Mouse (Mus musculus) heart, adult 8-10 months (tissue): ENCODE results near the gene Poc1b. TPM values are rescaled to one million over a fixed set of nuclear protein-coding genes. Genes with fewer than 3 reads are reported as not detected.
"Not testable (repeated sequence)": the region's sequence is repeated elsewhere in the genome, so short reads cannot be mapped to it uniquely, and the experiment has no call there.

Experiments used
- DNase-seq: peaks from one replicate; pipeline ENCODE4 v3.0.0; 2022; ENCODE audit warnings: low spot score
- total RNA-seq, 4 experiments: library from RNA; stranded (reverse); gene quantifications; 2 replicates each; pipeline ENCODE4 v1.2.4; 2022

Poc1b gene
- total RNA-seq, 4 experiments from 2014 or later: 5.8 to 8.1 (median 7.2) TPM

DNA sequence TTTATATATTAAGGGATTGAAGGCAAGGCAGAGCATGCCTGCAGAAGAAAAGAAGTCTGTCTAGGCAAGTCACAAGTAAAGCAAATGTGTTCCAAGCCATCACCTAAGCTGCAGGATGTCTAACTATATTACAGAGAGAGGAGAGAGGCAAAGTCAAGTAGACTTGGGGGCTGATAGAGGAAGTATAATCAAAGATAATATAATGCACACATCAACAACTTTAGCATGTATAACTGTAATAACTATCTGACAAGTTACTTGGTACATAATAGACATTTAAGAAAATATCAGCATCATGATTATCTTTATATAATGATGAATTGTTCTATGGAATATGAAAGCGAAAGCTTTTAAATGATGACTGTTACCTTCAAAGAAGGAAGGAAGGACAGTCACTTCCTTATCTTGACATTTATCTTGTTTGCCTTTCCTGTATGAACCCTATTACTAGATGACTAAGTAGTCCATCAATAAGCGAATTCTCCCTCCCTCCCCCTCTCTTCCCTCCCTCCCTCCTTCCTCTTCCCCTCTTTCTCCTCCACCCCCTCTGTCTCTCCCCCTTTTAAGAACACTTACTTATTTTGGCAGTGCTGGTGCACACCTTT is 87.7 kb downstream of the Poc1b start:
- DNase-seq: no peak

- DNase-seq: no peak
Observed at GRCm38 (mm10) chr10:99196556-99196955, 89.7 kb downstream of the Poc1b start.

GRCm38 (mm10) chr10:99197125-99197524 is 90.3 kb downstream of the Poc1b start:
- DNase-seq: no peak

- DNase-seq: no peak
Observed at GRCm38 (mm10) chr10:99197607-99198305, 90.9 kb downstream of the Poc1b start.

DNA sequence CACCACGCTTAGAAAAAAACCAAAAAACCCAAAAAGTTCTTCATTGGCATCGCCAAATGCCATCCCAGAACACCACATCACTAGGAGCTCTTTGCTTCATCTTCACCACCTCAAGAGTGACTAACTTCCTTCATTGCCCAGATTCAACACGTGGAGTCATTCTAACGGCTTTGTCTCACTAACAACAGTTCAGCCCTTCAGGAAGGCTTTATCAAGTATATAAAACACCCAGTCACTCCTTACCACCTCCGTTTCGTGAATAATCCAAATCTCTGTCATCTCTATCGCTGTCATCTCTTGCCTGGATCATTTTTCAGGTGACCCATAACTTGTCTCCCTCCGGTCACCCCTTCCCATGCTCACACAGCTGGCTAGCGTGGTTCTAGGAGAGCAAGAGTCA is 92.1 kb downstream of the Poc1b start:
- DNase-seq: no peak

DNA sequence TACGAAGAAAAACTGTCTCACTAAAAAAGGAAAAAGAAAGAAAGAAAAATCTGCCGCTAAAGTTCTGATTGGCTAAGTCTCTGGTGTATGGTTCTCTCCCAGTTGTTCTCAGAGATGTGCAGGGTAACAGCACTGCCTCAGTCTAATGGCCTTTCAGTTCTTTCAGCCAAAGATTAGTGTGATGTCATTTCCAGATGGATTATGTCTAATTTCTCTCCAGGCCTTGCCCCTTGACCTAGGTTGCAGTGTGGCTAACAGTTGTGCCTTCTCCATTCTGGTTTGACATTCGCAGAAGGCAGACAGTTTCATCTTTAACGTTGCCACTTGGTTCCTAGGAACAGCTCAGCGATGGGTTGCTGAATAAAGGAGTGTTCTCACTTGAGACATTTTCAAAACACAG is 94.1 kb downstream of the Poc1b start:
- peak; percentile 51 for DNase-seq

- DNase-seq: peak; percentile 60
Observed at GRCm38 (mm10) chr10:99201786-99202185, 95.0 kb downstream of the Poc1b start.

DNA sequence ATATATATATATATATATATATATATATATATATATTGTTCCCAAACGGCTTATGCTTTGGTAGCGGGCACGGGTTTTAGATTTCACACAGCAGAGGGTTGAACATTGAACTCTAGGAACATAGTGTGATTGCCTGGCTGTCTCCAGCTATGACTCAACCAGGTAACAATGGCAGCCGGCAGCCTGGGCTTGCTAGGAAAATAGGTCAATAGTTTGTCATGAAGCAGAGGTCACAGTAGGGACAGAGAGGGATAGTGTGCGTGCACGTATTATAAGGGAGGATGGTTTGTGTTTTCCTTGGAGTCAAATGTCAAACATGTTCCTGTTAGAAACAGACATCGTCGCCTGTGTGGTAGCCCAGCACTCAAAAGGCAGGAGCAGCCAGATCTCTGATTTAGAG is 95.5 kb downstream of the Poc1b start:
- DNase-seq: no peak

DNA sequence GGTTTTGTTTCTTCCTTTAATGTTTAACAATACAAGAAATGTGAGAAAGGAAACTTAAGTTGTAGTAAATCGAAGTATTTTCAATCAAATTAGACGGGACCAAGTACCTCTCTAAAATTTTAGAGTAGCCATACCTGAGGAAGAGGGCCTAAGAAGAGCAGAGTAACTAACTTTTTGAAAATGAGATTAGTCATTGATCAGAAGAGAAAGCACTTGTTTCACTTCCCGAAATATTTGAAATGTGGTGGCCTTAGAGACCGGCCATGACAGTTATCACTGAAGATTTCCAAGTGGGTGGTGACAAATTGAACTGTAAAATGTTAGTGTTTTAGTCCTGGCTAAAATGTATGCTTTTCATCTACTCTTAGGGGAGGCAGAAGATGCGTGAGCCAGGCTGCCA is 96.3 kb downstream of the Poc1b start:
- DNase-seq: no peak

DNA sequence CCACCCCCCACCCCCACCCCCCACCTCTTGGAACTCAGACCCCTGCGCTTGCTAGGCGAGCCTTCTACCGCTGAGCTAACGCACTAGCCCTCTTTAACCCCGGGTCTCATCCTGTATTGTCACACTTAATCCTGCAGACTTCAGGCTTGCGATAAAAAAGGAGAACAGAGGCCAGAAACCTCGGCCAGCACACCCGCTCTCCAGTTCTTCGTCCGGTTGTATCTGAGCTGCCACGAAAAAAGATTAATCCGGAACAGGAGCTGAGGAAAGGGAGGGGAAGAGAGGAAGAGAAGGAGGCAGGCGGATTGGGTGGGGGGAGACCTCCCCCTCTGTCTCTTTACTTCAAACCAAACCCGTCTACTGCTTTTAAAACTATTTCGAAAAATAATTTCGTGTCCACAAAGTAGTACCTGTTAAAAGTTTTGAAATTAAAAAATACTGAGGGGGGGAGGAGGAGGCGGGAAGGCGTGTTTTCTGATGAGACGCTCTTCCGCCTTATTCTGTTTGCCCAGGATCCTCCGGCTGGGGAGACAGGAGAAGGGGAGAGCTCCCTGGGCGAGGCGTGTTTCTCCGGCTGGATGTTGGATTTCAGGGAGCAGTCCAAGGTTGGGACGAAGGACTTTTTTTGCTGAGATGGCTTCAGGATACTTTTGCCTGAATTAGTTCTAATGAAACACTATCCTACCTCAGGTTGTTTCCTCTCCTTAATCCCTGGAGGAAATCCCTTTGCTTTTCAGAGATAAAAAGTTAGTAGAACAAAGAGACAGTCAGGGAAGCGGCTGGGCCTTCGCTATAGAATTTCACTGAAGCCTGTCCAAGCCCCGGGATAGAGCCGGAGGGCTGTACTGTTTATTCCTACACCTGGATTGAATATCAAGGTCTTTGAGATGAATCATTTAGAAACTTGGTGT is 97.0 kb downstream of the Poc1b start:
- DNase-seq: peak; percentile 51

DNA sequence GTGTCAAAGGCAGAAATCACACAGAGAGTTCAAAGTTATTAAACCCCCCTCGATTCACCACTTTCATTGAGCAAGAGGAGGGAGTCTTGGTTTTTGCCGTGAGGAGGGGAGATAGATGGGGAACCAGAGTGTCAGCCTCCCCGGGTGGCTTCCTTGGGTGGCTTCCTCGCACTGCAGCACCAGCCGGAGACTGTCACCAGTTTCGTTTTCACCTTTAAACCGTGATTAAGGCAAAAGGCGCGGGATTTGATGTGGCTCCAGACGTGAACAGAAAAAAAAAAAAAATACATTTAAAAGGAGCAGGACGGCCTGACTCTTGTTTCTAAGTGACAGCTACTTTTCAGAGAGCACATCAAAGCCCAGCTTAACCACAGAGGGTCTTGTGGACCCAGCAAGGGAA is 97.7 kb downstream of the Poc1b start:
- DNase-seq: no peak

DNA sequence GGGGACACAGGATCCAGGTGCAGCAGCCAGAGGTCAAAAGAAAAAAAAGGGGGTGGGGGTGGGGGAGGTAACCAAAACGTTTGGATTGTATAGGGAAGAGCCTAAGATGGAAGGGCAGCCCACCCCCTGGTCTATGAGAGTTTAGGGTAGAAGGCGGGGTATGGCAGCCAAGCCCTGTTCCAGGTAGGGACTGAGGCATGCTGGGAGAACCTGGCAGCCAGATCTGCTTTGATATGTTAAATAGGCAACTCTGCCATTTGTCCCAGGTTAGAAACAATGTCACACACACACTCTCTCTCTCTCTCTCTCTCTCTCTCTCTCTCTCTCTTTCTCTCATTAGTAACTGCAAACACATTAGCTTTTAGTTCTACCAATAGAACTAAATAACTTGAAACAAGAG is 100.3 kb downstream of the Poc1b start:
- DNase-seq: no peak

DNA sequence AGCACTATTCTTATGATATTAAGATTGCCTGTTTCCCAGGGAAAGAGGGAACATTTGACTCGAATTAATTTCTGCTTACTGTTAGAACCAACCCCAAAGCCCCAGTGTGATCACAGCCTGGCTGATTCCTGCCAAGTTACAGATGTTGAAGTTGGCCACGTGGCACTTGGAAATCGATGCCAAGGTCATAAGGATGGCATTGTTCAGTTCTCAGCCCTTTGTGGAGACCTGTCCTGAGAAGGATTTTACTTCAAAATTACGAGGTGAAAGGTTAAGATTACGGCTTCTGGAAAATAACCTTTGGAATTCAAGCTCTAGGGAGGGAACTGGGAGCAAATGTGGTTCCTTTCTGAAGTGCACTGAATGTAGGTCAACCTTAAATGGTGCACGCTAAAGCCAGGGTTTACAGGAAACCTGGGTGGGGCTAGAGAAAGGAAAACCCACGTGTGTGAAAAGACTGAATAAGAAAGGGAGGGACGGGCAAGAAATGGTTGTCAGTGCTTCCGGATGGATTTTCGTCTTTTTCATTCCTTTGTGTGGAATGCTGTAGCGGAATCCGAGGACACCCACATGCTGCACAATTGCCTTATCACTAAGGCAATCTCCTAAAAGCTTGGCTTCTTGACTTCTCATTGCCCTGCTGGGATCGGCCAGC is 102.4 kb downstream of the Poc1b start:
- DNase-seq: no peak

- DNase-seq: no peak
Observed at GRCm38 (mm10) chr10:99211021-99211420, 104.2 kb downstream of the Poc1b start.

GRCm38 (mm10) chr10:99211503-99212265 is 104.8 kb downstream of the Poc1b start:
- no peak for DNase-seq

- DNase-seq: peak; percentile 63
Observed at GRCm38 (mm10) chr10:99214421-99215299, 107.8 kb downstream of the Poc1b start.

GRCm38 (mm10) chr10:99216570-99216969 is 109.7 kb downstream of the Poc1b start:
- not testable (repeated sequence) for DNase-seq

- no peak for DNase-seq
Observed at GRCm38 (mm10) chr10:99221540-99221939, 114.7 kb downstream of the Poc1b start.

- no peak for DNase-seq
Observed at GRCm38 (mm10) chr10:99222726-99223125, 115.9 kb downstream of the Poc1b start.

GRCm38 (mm10) chr10:99224218-99224617 is 117.4 kb downstream of the Poc1b start:
- no peak for DNase-seq
